Mouse (Mus musculus) c-Kit-negative CD71-positive TER-119-positive erythroid progenitor cells, embryonic 14.5 days (primary cell): Measurements from ENCODE around the gene Lrrn4.

Source experiments
- DNase-seq: peaks from one replicate; pipeline ENCODE4 v3.0.0-alpha.2; 2013; ENCODE audit warnings: low read depth, low spot score

Gene Lrrn4

DNA sequence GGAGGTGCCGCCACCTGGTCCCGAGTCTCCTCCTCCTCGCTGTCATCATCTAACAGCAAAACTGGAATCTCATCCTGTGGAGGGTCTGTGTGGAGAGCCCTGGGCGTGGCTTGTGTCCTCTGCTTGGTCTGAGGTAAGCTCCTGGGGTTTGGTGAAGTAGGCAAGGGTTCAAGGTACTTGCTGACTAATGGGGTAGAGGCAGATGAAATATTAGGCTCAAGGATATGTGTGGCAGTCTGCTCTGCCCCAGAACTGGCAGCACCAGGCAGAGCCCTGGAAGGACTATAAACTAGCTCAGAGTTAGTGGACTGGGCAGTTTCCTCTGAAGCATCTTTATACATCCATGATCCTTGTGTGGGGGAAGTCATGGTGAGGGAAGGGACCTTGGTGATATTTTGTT, 10.4 kb downstream of the Lrrn4 start:
- no peak for DNase-seq

DNA sequence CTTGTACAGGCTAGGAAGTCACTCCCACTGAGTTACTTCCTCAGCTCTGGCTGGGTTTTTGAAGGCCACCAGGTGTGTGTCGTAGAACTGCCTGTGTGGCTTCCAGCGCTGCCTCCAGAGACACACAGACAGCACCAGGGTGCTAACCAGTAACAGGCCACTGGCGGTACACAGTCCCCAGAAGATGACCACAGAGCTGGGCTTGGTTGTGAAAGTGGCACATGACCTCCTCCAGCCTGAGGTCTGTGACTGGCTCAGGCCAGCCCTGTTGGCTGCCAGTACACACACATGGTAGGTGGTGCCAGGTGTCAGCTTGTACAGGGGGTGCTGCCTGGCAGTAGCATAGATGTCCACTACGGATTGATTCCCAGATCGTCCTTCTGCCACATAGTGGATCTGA, 11.0 kb downstream of the Lrrn4 start:
- no peak for DNase-seq

DNA sequence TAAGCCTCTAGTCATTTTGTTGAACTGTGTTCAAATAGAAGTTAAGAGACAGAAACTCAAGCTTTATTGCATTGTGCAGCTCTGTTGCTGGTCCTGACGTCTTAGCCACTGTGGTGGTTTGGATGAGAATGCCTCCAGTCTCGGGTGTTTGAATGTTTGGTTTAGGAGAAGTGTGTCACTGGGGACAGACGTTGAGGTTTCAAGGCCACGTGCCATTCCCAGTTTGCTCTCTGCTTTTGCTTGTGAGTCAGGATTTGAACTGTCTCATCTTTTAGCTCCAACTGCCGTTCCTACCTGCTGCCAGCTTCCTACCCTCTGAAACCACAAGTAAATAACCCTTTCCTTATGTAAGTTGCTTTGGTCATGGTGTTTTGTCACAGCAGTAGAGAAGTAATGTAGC, 13.2 kb downstream of the Lrrn4 start:
- DNase-seq = no peak

DNA sequence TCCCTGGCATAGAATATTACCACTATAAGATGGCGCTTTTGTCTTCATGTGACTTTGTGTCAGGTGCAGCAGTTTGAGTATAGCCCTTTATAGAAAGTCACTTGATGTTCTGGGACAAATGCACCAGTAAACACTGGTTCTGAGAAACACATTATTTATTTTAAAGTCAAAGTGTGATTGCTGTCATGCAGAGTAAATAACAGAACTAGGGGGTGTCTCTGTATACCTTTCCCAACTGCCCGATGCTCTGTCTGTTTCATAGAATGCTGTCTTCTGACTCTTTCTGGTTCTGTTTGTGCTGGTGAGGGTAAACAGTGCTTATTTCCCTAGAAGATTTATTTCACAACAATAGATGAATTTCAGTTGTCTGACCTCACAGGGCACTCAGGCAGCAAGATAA, 17.4 kb downstream of the Lrrn4 start:
- DNase-seq = no peak

DNA sequence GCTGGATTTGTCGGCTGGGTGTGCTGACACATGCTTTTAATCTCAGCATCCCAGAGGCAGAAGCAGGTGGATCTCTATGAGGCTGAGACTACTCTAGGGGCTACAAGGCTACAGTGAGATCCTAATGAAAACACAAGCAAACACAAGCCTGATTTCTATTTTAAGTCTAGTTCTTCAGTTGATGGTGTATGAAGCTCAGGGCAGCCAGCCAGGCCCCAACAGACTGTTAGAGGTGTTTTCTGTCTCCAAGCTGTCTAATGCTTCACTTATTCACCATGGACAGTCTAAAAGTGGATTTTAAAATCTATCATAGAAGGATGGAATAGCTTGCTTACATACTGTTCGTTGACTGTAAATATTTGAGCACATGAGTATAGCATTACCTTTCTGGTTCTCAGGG, 19.2 kb downstream of the Lrrn4 start:
- no peak for DNase-seq

DNA sequence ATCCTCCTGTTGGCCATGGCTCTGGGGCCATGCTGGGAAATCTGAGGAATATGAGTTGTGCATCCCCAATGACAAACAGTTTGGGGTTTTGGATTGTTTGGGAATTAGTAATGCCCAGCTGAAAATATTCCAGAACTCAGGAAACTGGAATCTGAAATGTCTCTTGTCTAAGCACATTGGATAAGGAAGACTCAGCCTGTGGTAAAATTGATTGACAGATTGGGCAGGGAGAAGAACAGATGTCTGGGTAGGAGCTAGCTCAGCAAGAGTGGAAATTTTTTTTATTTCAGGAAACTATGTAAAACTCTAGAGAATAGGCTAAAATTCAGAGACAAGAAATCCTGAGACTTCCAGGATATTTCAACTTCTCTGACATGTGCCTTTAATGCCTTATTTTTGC, 20.3 kb downstream of the Lrrn4 start:
- no peak for DNase-seq

DNA sequence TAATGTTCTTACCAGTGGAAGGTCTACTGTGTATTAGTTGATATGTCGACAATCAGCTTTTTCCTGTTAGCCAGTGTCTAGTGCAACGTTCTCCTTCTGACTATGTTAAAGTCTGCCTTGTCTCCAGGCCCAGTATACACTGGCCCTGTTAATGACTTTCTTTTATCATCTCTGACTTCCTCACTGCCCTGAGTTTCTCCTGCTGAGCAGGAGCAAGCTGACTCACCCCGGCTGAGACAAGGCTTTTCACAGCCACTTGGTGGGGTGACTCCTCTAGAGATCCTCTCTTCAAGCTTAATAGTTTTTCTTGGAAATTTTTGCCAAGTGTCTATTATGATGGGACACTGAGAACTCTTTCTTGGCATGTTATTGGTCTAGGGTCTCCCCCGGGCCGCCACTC, 24.4 kb downstream of the Lrrn4 start:
- no peak for DNase-seq

DNA sequence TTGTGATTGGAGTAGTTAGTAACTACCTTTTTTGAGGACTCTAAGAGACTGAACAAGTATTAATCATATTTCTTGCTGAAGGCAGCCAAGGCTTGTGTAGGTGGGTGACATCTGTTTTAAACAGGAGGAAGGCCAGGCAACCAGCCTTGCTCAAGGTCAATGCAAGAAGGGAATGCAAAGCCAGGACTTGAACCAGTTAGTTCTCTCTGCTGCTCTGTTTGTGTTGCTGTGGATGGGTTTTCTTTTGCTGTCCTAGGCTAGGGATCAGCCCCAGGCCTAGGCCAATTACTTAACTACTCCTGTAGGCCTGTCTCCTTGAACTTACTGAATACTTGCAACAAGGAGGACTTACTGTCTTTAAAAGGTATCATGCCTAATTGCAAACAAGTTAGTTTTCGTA, 27.6 kb downstream of the Lrrn4 start:
- no peak for DNase-seq

DNA sequence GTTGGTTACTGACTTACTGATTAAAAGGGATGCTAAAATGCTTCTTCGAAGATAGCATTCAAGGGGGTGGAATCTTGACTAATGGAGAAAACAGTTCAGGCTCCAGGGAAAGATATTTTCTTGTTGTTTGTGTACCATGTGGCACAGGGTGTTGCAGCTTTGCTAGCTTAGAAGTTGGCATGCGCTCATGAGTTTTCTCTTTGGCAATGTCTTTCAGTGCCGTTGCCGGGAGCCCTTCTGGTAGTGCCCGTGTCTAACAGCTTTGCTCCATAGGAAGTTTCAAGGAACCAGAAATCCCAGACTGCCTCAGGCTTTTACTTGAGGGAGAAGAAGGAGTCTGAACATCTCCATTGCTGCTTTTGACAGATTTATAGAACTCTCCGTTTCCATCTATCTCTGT, 31.6 kb downstream of the Lrrn4 start:
- no peak for DNase-seq

DNA sequence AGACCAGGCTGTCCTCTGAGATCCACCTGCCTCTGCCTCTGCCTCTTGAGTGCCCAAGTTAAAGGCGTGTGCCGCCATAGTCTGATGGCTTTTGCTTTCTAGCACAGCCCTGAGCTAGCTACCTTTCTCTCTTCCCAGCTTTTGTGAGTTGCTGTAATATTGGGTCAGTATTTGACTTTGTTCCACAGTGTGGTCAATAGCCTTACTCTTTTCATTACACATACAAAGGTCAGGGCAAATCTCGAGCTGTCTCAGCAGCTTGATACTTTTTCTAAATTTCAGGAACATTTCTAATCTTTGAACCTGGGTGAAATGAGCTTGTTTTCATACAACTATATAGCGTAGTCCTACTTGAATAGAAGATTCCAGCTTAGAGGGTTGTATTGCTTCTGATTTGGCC, 32.3 kb downstream of the Lrrn4 start:
- no peak for DNase-seq

DNA sequence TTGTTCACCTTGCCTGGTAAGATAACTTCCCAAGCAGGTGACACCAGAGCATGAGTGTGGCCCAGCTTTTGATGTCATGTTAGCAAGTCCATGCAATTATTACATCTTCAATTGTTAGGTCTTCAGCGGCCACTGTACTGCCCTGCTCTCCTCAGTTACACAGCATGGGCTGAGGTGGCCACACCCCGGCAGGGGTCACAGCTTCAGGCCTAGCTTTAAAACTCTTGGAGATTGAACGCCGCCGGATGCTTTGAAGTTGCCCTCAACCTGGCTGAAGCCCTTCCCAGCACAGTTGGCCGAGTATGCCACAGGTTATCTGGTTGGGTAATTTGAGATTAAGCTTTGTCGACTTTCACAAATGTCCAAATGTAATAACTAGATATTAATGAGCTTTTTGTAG, 33.1 kb downstream of the Lrrn4 start:
- DNase-seq = no peak

DNA sequence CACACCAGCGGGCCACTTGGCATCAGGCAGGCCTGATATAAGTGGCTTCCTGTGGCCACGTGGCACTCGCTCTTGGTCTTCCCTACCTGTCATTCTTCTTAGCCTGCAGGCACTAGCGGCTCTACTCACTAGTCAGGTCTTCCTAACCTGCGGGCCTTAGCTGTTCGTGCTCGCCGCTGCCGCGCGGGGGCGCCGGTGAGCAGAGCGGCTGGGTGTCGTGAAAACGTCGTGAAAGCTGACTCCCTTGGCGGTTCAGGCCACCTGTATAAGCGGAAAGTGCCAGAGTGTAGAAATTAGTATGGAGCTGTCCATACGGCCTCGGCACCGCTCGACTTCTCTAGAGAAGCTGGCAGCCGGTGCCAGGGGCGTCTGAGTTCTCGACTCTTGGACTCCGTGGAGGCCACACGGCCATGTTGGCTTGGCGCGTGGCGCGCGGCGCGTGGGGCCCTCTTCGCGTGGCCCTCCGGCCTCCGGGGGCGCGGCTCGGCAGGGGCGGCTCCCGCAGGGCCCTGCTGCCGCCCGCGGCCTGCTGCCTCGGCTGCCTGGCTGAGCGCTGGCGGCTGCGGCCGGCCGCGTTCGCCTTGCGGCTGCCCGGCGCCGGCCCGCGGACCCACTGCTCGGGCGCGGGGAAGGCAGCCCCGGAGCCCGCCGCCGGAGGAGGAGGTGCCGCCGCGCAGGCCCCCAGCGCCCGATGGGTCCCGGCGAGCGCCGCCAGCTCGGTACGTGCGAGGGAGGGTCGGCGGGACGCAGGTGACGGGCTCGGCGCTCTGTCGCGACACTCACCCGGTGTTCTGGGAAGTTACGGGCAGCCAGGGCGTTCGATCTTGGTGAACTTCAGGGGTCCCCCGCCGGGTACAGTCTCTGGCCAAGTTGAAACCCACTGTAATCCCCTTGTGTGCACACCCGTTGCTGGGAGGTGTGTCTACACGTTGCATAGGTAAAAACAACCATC, 34.0 kb downstream of the Lrrn4 start, which contains the start of gene Crls1:
Gene Crls1, plus strand, starts transcription at position 260 of the 952 bp plus-strand sequence.
- peak; percentile 90 for DNase-seq

DNA sequence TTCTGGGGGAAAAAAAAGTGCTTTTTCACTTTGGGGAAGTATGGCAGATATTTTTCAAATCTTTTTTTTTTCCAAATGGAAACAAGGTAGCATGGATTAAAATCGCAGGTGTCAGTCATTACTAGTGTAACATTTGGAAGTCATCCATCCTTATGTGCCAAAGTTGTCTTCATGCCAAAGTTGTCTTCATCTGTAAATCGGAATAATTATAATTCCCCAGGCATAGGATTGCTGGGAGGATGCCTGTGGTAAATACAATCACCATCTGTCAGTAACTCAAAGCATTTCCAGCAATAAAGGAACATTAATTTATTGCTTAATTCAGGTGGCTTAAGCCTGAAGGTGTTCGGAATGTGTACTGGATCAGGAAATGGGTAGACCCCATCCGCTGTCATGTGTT, 39.6 kb downstream of the Lrrn4 start:
- DNase-seq = no peak
